9 mouse cellular contexts compared by ENCODE assay signal in the genomic region with DNA sequence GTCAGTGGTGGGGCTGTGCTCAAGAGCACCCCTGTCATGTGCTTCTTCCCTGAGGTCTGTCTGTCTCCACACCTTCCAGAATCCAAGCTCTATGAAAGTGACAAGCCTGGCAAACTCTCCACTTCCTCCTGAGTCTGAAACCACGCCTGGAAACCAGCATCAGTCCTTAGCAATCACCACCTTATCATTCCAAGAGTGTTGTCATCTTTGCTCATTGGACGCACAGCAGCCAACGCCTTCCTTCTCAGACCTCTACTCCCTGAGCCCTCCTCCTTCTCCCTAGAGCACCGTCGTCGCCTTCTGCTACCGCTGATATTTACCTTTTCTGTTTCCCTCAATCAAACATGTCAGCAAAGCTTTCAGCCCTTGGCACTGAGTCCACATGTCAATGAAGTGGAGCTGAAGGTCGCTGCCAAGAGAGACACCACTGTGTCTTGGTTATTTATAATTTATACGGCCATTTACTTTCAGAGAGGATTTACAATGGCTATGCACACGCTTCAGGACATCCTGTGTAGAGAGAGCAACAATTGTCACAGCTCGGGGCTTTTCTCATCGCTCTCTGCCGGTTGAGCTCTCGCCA. TPM values are rescaled to one million over a fixed set of nuclear protein-coding genes. Genes with fewer than 3 reads are reported as not detected.
DNase-seq lines count a peak whose midpoint lies in the region; ATAC-seq and TF ChIP-seq lines count a peak whose summit lies in the region.
"Had no signal": no experiment of that assay in that cellular context is flagged by ENCODE, and none has a peak within 500 bp of the region (broad histone marks: within the 10 kb centered on the region; RNA-seq: fewer than 3 reads in every experiment).

No protein-coding gene starts in this region.

- TF ChIP-seq EP300 in lung, postnatal 0 days (IDR thresholded peaks at IDR 0.05): peak; percentile 23

- ATAC-seq in hindbrain, embryonic 13.5 days (ENCODE audit: low FRiP score): no peak
- ATAC-seq in lung, postnatal 0 days: no peak
- no peak for ATAC-seq in monocyte, adult 5-6 weeks (replicated peaks; ENCODE audit: insufficient number of reproducible peaks, low FRiP score, low TSS enrichment, poor library complexity, severe bottlenecking)

- no peaks in the 10 kb centered on the region for H3K36me3 ChIP-seq in hindbrain, embryonic 13.5 days
- H3K36me3 ChIP-seq in lung, postnatal 0 days (ENCODE audit: insufficient read depth, low read length): no peaks in the 10 kb centered on the region

- 39% methylated on average over 14 of the region's 14 CpGs for WGBS in hindbrain, embryonic 13.5 days
- WGBS in lung, postnatal 0 days: 8% methylated on average over 14 of the region's 14 CpGs

- no peak overlapping the region for H3K27ac ChIP-seq in brown adipose tissue, adult 24 weeks (replicated peaks; ENCODE audit: low read depth, low read length)
- peak overlapping the region; percentile 35; the same call in 1 of the 2 replicates for H3K27ac ChIP-seq in hindbrain, embryonic 13.5 days
- peak overlapping the region; percentile 68 for H3K27ac ChIP-seq in lung, postnatal 0 days (ENCODE audit: low read length)

- no peak for TF ChIP-seq CTCF in lung, postnatal 0 days (IDR thresholded peaks at IDR 0.05)

- peak overlapping the region; percentile 93 for H3K9ac ChIP-seq in hindbrain, embryonic 13.5 days
- no peak overlapping the region for H3K9ac ChIP-seq in lung, postnatal 0 days (replicated peaks; ENCODE audit: low read depth)

- H3K4me1 ChIP-seq in brown adipose tissue, adult 24 weeks (ENCODE audit: control insufficient read depth, insufficient read depth, insufficient read length, low read length): peaks cover 7% of the 10 kb centered on the region
- H3K4me1 ChIP-seq in hindbrain, embryonic 13.5 days (replicated peaks): peaks cover 32% of the 10 kb centered on the region
- H3K4me1 ChIP-seq in lung, postnatal 0 days (ENCODE audit: insufficient read depth, low read depth, low read length): peaks cover 16% of the 10 kb centered on the region; the same call in 1 of the 2 replicates

- no peaks in the 10 kb centered on the region for H3K27me3 ChIP-seq in hindbrain, embryonic 13.5 days
- no peaks in the 10 kb centered on the region for H3K27me3 ChIP-seq in lung, postnatal 0 days (replicated peaks; ENCODE audit: insufficient read depth, low read length)

- DNase-seq in 3T3-L1 (ENCODE audit: low read depth, low spot score): peak; percentile 20
- peak; percentile 84 for DNase-seq in lung, postnatal 0 days (ENCODE audit: low spot score)
- no peak for DNase-seq in right cerebral cortex, postnatal 14 days
- no peak for DNase-seq in yolk sac, embryonic 10.5 days (ENCODE audit: low spot score)
- no peak for DNase-seq in cerebellum, postnatal 4 days (ENCODE audit: low spot score in 2 of 2)
- DNase-seq: kidney, adult 8-10 months had no signal

- H3K9me3 ChIP-seq in hindbrain, embryonic 13.5 days: no peaks in the 10 kb centered on the region
- no peaks in the 10 kb centered on the region for H3K9me3 ChIP-seq in lung, postnatal 0 days (ENCODE audit: low read length)

- H3K4me3 ChIP-seq in brown adipose tissue, adult 24 weeks (ENCODE audit: insufficient read depth, low read depth, low read length): peak overlapping the region; percentile 81
- peak overlapping the region; percentile 88 for H3K4me3 ChIP-seq in hindbrain, embryonic 13.5 days
- peak overlapping the region; percentile 87; the same call in 1 of the 2 replicates for H3K4me3 ChIP-seq in lung, postnatal 0 days (ENCODE audit: low read depth, low read length)

- peak overlapping the region; percentile 70 for H3K4me2 ChIP-seq in hindbrain, embryonic 13.5 days
- peak overlapping the region; percentile 93 for H3K4me2 ChIP-seq in lung, postnatal 0 days (replicated peaks; ENCODE audit: low read depth, low read length)

RNA-seq across cellular contexts. Expression of a gene that starts 6.2 kb away (rescaled TPM):
- 22.2 and 44.4 TPM in 2 replicates for polyA plus RNA-seq in brown adipose tissue, adult 24 weeks (2012; ENCODE audit: insufficient read depth, insufficient read length, missing spikeins)
- 56.5 and 56.6 TPM in 2 replicates for polyA plus RNA-seq in hindbrain, embryonic 13.5 days (2015; fragmentation: Nextera tagmentation; extraction: Ambion mirVana)
- polyA plus RNA-seq in lung, postnatal 0 days (2015; fragmentation: Nextera tagmentation; extraction: Ambion mirVana): 54.7 and 56.1 TPM in 2 replicates
- 16.3 to 27.2 TPM (median 16.8 TPM) in 3 replicates for total RNA-seq in monocyte, adult 5-6 weeks (2017)

RNA-seq across cellular contexts. Expression of a gene that starts 21.1 kb away (rescaled TPM):
- polyA plus RNA-seq in brown adipose tissue, adult 24 weeks (2012; ENCODE audit: insufficient read depth, insufficient read length, missing spikeins): not detected in 2 replicates
- polyA plus RNA-seq in hindbrain, embryonic 13.5 days (2015; fragmentation: Nextera tagmentation; extraction: Ambion mirVana): 4.8 and 11.5 TPM in 2 replicates
- polyA plus RNA-seq in lung, postnatal 0 days (2015; fragmentation: Nextera tagmentation; extraction: Ambion mirVana): 14.5 and 16.4 TPM in 2 replicates
- total RNA-seq in monocyte, adult 5-6 weeks (2017): not detected in 3 replicates

Comparison
In these comparisons a context has a peak if more than half of its experiments do, and no peak if none do; other contexts are left out.
1. DNase-seq: peak in 3T3-L1 (single experiment) and lung, postnatal 0 days (single experiment); none in right cerebral cortex, postnatal 14 days (single experiment), yolk sac, embryonic 10.5 days (single experiment) and cerebellum, postnatal 4 days (0 of 2).
2. Peak in every context shown above with its lines, with median percentiles within 50 percentile points of each other: H3K4me3 ChIP-seq.